Mouse (Mus musculus): Measurements from ENCODE around the gene Nanog. TPM values are rescaled to one million over a fixed set of nuclear protein-coding genes. Genes with fewer than 3 reads are reported as not detected.

The Nanog gene
- polyA plus RNA-seq (2015; fragmentation: Nextera tagmentation; extraction: Ambion mirVana), result 0.54 and 1.1 TPM in 2 replicates

GRCm38 (mm10) chr6:122707036-122707800, at the start of gene Nanog:
Gene Nanog, plus strand, starts transcription at chr6:122707489.
- no peak within 1 kb of the TSS for H3K9ac ChIP-seq (ENCODE audit: low read length)

DNA sequence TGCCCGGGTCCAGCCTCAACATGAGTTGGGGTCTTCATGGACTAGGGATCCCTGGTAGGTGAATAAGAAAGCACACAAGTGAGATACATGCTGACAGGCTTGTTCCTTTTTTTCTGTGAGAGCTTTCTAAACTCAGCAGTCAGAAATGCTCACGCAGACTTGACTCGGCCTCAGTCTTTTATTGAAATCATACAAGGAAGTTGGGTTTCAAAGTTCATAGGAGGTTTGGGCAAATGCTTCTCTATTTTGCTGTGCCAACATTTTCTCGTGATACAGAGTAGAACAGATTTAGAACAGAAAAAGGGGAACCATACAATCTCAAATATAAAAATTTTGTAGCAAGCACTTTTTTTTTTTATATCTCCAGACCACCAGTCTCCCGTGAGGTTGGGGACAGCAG, 49.7 kb upstream of the Nanog start:
- WGBS, result 69% methylated on average over 5 of the region's 5 CpGs
- Histone ChIP-seq H3K27ac (ENCODE audit: low read length) (no peak overlapping the region), H3K27me3 (ENCODE audit: control insufficient read depth, insufficient read depth, low read length) (peaks cover 8% of the 10 kb centered on the region), H3K36me3 (ENCODE audit: control insufficient read depth, insufficient read depth) (no peaks in the 10 kb centered on the region), H3K4me3 (ENCODE audit: low read length) (no peak overlapping the region), H3K4me2 (ENCODE audit: low read depth, low read length) (no peak overlapping the region), H3K9ac (ENCODE audit: low read length) (no peak overlapping the region), H3K4me1 (ENCODE audit: control insufficient read depth, insufficient read depth, low read length) (no peaks in the 10 kb centered on the region), H3K9me3 (replicated peaks; ENCODE audit: control insufficient read depth, low read length) (no peaks in the 10 kb centered on the region)
- no peak for ATAC-seq (replicated peaks; ENCODE audit: extremely low read depth, insufficient read depth, low FRiP score)

More at GRCm38 (mm10) chr6:122707036-122707800, at the start of gene Nanog:
- Histone ChIP-seq H3K27me3 (ENCODE audit: control insufficient read depth, insufficient read depth, low read length) (peaks cover 3% of the 10 kb centered on the region; the same call in 1 of the 2 replicates), H3K36me3 (ENCODE audit: control insufficient read depth, insufficient read depth) (no peaks in the 10 kb centered on the region), H3K9me3 (replicated peaks; ENCODE audit: control insufficient read depth, low read length) (no peaks in the 10 kb centered on the region), H3K4me2 (ENCODE audit: low read depth, low read length) (no peak within 1 kb of the TSS), H3K4me3 (ENCODE audit: low read length) (no peak within 1 kb of the TSS), H3K27ac (ENCODE audit: low read length) (no peak within 1 kb of the TSS), H3K4me1 (ENCODE audit: control insufficient read depth, insufficient read depth, low read length) (peaks cover 13% of the 10 kb centered on the region)
- 37% methylated on average over 12 of the region's 12 CpGs for WGBS
- ATAC-seq (replicated peaks; ENCODE audit: extremely low read depth, insufficient read depth, low FRiP score), result no peak

DNA sequence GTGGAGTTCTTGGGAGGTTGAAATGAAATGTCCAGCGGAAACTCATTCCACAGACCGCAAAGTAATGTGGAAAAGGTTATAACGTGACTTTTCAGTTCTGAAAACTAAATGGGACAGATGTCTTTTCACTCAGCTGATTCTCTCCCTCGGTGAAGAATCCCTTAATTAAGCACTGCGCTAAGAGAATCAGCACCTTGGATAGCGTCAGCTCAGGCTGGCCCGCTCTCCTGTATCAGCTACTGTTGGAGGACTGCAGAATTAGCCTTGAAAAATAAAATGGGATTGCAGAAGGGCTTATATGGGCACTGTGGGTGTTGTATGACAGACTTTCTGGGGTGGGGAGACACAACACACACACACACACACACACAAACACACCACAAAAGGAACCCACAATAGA, 47.7 kb upstream of the Nanog start:
- WGBS, result 9% methylated on average over 7 of the region's 7 CpGs
- ATAC-seq (replicated peaks; ENCODE audit: extremely low read depth, insufficient read depth, low FRiP score), result no peak
- Histone ChIP-seq H3K36me3 (ENCODE audit: control insufficient read depth, insufficient read depth) (no peaks in the 10 kb centered on the region), H3K27me3 (ENCODE audit: control insufficient read depth, insufficient read depth, low read length) (peaks cover 14% of the 10 kb centered on the region), H3K4me1 (ENCODE audit: control insufficient read depth, insufficient read depth, low read length) (peaks cover 6% of the 10 kb centered on the region; the same call in 1 of the 2 replicates), H3K4me3 (ENCODE audit: low read length) (no peak overlapping the region), H3K4me2 (ENCODE audit: low read depth, low read length) (no peak overlapping the region), H3K9ac (ENCODE audit: low read length) (no peak overlapping the region), H3K9me3 (replicated peaks; ENCODE audit: control insufficient read depth, low read length) (no peaks in the 10 kb centered on the region), H3K27ac (ENCODE audit: low read length) (no peak overlapping the region)

- H3K27me3 ChIP-seq (ENCODE audit: control insufficient read depth, insufficient read depth, low read length), result peaks cover 14% of the 10 kb centered on the region
- no peak overlapping the region for H3K27ac ChIP-seq (ENCODE audit: low read length)
- H3K4me3 ChIP-seq (ENCODE audit: low read length), result no peak overlapping the region
- no peaks in the 10 kb centered on the region for H3K36me3 ChIP-seq (ENCODE audit: control insufficient read depth, insufficient read depth)
- peaks cover 6% of the 10 kb centered on the region; the same call in 1 of the 2 replicates for H3K4me1 ChIP-seq (ENCODE audit: control insufficient read depth, insufficient read depth, low read length)
- H3K4me2 ChIP-seq (ENCODE audit: low read depth, low read length), result no peak overlapping the region
- no peak for ATAC-seq (replicated peaks; ENCODE audit: extremely low read depth, insufficient read depth, low FRiP score)
- 32% methylated on average over 8 of the region's 8 CpGs for WGBS
- no peak overlapping the region for H3K9ac ChIP-seq (ENCODE audit: low read length)
- H3K9me3 ChIP-seq (replicated peaks; ENCODE audit: control insufficient read depth, low read length), result no peaks in the 10 kb centered on the region
Observed at GRCm38 (mm10) chr6:122660601-122661379, 46.5 kb upstream of the Nanog start.

DNA sequence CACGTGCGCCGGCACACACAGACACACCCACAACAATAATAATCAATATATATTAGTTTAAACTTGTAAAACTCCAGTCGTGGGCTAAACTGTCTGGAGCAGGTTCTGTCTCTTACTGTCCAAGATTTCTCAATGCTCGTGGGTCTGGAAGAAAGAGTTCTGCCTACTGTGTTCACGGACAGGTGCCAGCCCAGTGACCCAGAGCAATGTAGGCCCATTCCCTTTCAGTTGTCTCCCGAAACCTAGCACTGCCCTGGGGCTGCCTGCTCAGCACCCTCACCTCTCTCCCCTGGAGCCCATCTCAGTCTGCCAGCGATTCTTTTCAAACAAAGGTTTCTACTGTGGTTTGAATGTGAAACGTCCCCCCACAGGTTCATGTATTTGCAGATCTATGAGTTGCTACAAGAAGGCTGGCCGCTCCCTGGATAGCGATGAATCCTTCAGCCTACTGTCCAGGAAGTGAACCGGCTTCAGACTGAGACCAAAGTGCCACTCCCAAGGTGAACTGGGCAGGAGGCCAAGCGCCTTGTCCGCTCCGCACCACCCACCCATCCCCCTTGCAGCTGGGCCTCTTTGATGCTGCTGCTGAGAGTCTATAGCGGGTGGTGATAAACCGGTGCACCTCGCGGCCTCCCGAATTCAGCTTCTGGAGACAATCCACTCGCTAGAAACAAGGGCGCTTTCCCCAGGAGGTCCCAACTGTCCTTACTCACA, 44.6 kb upstream of the Nanog start:
- Histone ChIP-seq H3K4me1 (ENCODE audit: control insufficient read depth, insufficient read depth, low read length) (peaks cover 10% of the 10 kb centered on the region), H3K9me3 (replicated peaks; ENCODE audit: control insufficient read depth, low read length) (no peaks in the 10 kb centered on the region), H3K4me3 (ENCODE audit: low read length) (no peak overlapping the region), H3K27me3 (ENCODE audit: control insufficient read depth, insufficient read depth, low read length) (peaks cover 14% of the 10 kb centered on the region), H3K9ac (ENCODE audit: low read length) (no peak overlapping the region), H3K4me2 (ENCODE audit: low read depth, low read length) (peak overlapping the region; percentile 8), H3K36me3 (ENCODE audit: control insufficient read depth, insufficient read depth) (no peaks in the 10 kb centered on the region), H3K27ac (ENCODE audit: low read length) (no peak overlapping the region)
- WGBS, result 32% methylated on average over 22 of the region's 22 CpGs
- no peak for ATAC-seq (replicated peaks; ENCODE audit: extremely low read depth, insufficient read depth, low FRiP score)

DNA sequence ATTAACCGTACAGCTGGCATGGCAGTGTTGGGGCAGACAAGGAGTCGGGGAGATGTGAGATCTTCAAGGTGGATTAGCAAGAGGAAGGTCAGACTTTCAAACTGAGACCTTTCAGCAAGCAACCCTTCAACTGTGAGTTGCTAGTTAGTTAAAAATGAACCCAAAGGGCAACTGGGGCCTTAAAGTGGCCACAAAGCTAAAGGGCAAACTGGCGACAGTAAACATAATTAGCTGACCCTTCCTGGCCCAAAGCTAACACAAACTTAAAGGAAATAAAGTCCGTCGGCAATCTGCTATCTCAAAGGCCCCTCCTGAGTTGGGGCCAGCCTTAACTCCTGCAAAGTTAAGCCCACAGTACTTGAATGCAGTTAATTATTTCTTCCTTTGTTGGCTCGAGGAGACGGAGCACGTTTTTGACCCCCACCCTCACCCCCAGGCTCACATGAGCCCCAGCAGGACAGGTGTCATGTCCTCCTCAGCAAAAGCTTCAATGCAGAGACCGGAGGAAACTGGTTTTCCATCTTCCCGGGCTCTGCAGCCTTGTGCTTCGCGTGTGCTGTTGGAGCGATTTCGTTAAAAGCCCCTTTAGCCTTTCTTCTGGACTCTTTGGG, 43.6 kb upstream of the Nanog start:
- H3K4me2 ChIP-seq (ENCODE audit: low read depth, low read length), result no peak overlapping the region
- H3K9ac ChIP-seq (ENCODE audit: low read length), result no peak overlapping the region
- no peak overlapping the region for H3K27ac ChIP-seq (ENCODE audit: low read length)
- no peak overlapping the region for H3K4me3 ChIP-seq (ENCODE audit: low read length)
- 51% methylated on average over 14 of the region's 14 CpGs for WGBS
- H3K4me1 ChIP-seq (ENCODE audit: control insufficient read depth, insufficient read depth, low read length), result peaks cover 10% of the 10 kb centered on the region
- H3K36me3 ChIP-seq (ENCODE audit: control insufficient read depth, insufficient read depth), result no peaks in the 10 kb centered on the region
- H3K9me3 ChIP-seq (replicated peaks; ENCODE audit: control insufficient read depth, low read length), result no peaks in the 10 kb centered on the region
- H3K27me3 ChIP-seq (ENCODE audit: control insufficient read depth, insufficient read depth, low read length), result peaks cover 14% of the 10 kb centered on the region
- ATAC-seq (replicated peaks; ENCODE audit: extremely low read depth, insufficient read depth, low FRiP score), result no peak

- Histone ChIP-seq H3K9me3 (replicated peaks; ENCODE audit: control insufficient read depth, low read length) (no peaks in the 10 kb centered on the region), H3K27me3 (ENCODE audit: control insufficient read depth, insufficient read depth, low read length) (peaks cover 12% of the 10 kb centered on the region), H3K27ac (ENCODE audit: low read length) (no peak overlapping the region), H3K4me1 (ENCODE audit: control insufficient read depth, insufficient read depth, low read length) (peaks cover 12% of the 10 kb centered on the region), H3K36me3 (ENCODE audit: control insufficient read depth, insufficient read depth) (no peaks in the 10 kb centered on the region), H3K9ac (ENCODE audit: low read length) (no peak overlapping the region), H3K4me2 (ENCODE audit: low read depth, low read length) (0 out of 2 replicates have a peak overlapping the region, but pooled peaks have one; percentile 9), H3K4me3 (ENCODE audit: low read length) (no peak overlapping the region)
- ATAC-seq (replicated peaks; ENCODE audit: extremely low read depth, insufficient read depth, low FRiP score), result no peak
- WGBS, result 21% methylated on average over 7 of the region's 7 CpGs
Observed at GRCm38 (mm10) chr6:122665866-122666265, 41.4 kb upstream of the Nanog start.

GRCm38 (mm10) chr6:122667715-122668114, 39.6 kb upstream of the Nanog start:
- Histone ChIP-seq H3K36me3 (ENCODE audit: control insufficient read depth, insufficient read depth) (no peaks in the 10 kb centered on the region), H3K9me3 (replicated peaks; ENCODE audit: control insufficient read depth, low read length) (no peaks in the 10 kb centered on the region), H3K4me3 (ENCODE audit: low read length) (no peak overlapping the region), H3K4me2 (ENCODE audit: low read depth, low read length) (no peak overlapping the region), H3K9ac (ENCODE audit: low read length) (no peak overlapping the region), H3K4me1 (ENCODE audit: control insufficient read depth, insufficient read depth, low read length) (peaks cover 12% of the 10 kb centered on the region), H3K27me3 (ENCODE audit: control insufficient read depth, insufficient read depth, low read length) (peaks cover 6% of the 10 kb centered on the region), H3K27ac (ENCODE audit: low read length) (no peak overlapping the region)
- no peak for ATAC-seq (replicated peaks; ENCODE audit: extremely low read depth, insufficient read depth, low FRiP score)
- WGBS, result 75% methylated on average over 5 of the region's 5 CpGs

Data from heart, embryonic 16.5 days (tissue).